Mouse (Mus musculus): ENCODE data around the gene Cdh22. TPM values are rescaled to one million over a fixed set of nuclear protein-coding genes. Genes with fewer than 3 reads are reported as not detected.

Cdh22 gene
- polyA plus RNA-seq, 1 experiment from 2014 or later, result 12.4 TPM

GRCm38 (mm10) chr2:165271326-165271725 is 36.7 kb upstream of the Cdh22 start:
- ATAC-seq (ENCODE audit: low FRiP score), result no peak
- Histone ChIP-seq H3K36me3 (replicated peaks; ENCODE audit: control insufficient read depth, insufficient read depth) (no peaks in the 10 kb centered on the region), H3K27me3 (ENCODE audit: control insufficient read depth, insufficient read depth, low read length) (0 out of 2 replicates have a peak, but pooled peaks cover 4% of the 10 kb centered on the region), H3K27ac (no peak overlapping the region), H3K4me3 (replicated peaks; ENCODE audit: low read length) (no peak overlapping the region), H3K9me3 (ENCODE audit: control insufficient read depth, low read length) (no peaks in the 10 kb centered on the region), H3K4me1 (replicated peaks; ENCODE audit: control insufficient read depth, insufficient read depth, low read length) (peaks cover 51% of the 10 kb centered on the region), H3K4me2 (replicated peaks) (no peak overlapping the region), H3K9ac (no peak overlapping the region)
- no peak for DNase-seq (ENCODE audit: low spot score)
- 7% methylated on average over 8 of the region's 8 CpGs for WGBS

- Histone ChIP-seq H3K36me3 (replicated peaks; ENCODE audit: control insufficient read depth, insufficient read depth) (no peaks in the 10 kb centered on the region), H3K4me1 (replicated peaks; ENCODE audit: control insufficient read depth, insufficient read depth, low read length) (peaks cover 55% of the 10 kb centered on the region), H3K27ac (peak overlapping the region; percentile 15; the same call in 1 of the 2 replicates), H3K4me3 (replicated peaks; ENCODE audit: low read length) (no peak overlapping the region), H3K27me3 (ENCODE audit: control insufficient read depth, insufficient read depth, low read length) (0 out of 2 replicates have a peak, but pooled peaks cover 4% of the 10 kb centered on the region), H3K9ac (no peak overlapping the region), H3K9me3 (ENCODE audit: control insufficient read depth, low read length) (no peaks in the 10 kb centered on the region), H3K4me2 (replicated peaks) (no peak overlapping the region)
- DNase-seq (ENCODE audit: low spot score), result no peak
- no peak for ATAC-seq (ENCODE audit: low FRiP score)
- WGBS, result 50% methylated on average over 7 of the region's 7 CpGs
Observed at GRCm38 (mm10) chr2:165270858-165271257, 36.2 kb upstream of the Cdh22 start.

- Histone ChIP-seq H3K9me3 (ENCODE audit: control insufficient read depth, low read length) (no peaks in the 10 kb centered on the region), H3K4me2 (replicated peaks) (no peak overlapping the region), H3K36me3 (replicated peaks; ENCODE audit: control insufficient read depth, insufficient read depth) (no peaks in the 10 kb centered on the region), H3K4me3 (replicated peaks; ENCODE audit: low read length) (no peak overlapping the region), H3K27me3 (ENCODE audit: control insufficient read depth, insufficient read depth, low read length) (0 out of 2 replicates have a peak, but pooled peaks cover 4% of the 10 kb centered on the region), H3K9ac (no peak overlapping the region), H3K4me1 (replicated peaks; ENCODE audit: control insufficient read depth, insufficient read depth, low read length) (peaks cover 38% of the 10 kb centered on the region), H3K27ac (no peak overlapping the region)
- DNase-seq (ENCODE audit: low spot score), result no peak
- WGBS, result 4% methylated on average over 12 of the region's 12 CpGs
- no peak for ATAC-seq (ENCODE audit: low FRiP score)
Observed at GRCm38 (mm10) chr2:165266739-165267138, 32.1 kb upstream of the Cdh22 start.

GRCm38 (mm10) chr2:165263861-165264260 is 29.2 kb upstream of the Cdh22 start:
- Histone ChIP-seq H3K9ac (no peak overlapping the region), H3K4me2 (replicated peaks) (no peak overlapping the region), H3K4me1 (replicated peaks; ENCODE audit: control insufficient read depth, insufficient read depth, low read length) (peaks cover 28% of the 10 kb centered on the region), H3K4me3 (replicated peaks; ENCODE audit: low read length) (no peak overlapping the region), H3K27ac (no peak overlapping the region), H3K36me3 (replicated peaks; ENCODE audit: control insufficient read depth, insufficient read depth) (no peaks in the 10 kb centered on the region), H3K27me3 (ENCODE audit: control insufficient read depth, insufficient read depth, low read length) (0 out of 2 replicates have a peak, but pooled peaks cover 4% of the 10 kb centered on the region), H3K9me3 (ENCODE audit: control insufficient read depth, low read length) (no peaks in the 10 kb centered on the region)
- WGBS, result 40% methylated on average over 7 of the region's 7 CpGs
- DNase-seq (ENCODE audit: low spot score) (no peak), ATAC-seq (ENCODE audit: low FRiP score) (0 out of 2 replicates have a peak, but pooled peaks have one; percentile 40)

- Histone ChIP-seq H3K4me3 (replicated peaks; ENCODE audit: low read length) (no peak overlapping the region), H3K27me3 (ENCODE audit: control insufficient read depth, insufficient read depth, low read length) (no peaks in the 10 kb centered on the region), H3K9me3 (ENCODE audit: control insufficient read depth, low read length) (no peaks in the 10 kb centered on the region), H3K27ac (no peak overlapping the region), H3K36me3 (replicated peaks; ENCODE audit: control insufficient read depth, insufficient read depth) (no peaks in the 10 kb centered on the region), H3K4me1 (replicated peaks; ENCODE audit: control insufficient read depth, insufficient read depth, low read length) (peaks cover 39% of the 10 kb centered on the region), H3K9ac (no peak overlapping the region), H3K4me2 (replicated peaks) (no peak overlapping the region)
- DNase-seq (ENCODE audit: low spot score) (no peak), ATAC-seq (ENCODE audit: low FRiP score) (no peak)
- 65% methylated on average over 18 of the region's 18 CpGs for WGBS
Observed at GRCm38 (mm10) chr2:165262274-165262990, 27.8 kb upstream of the Cdh22 start.

- H3K9me3 ChIP-seq (ENCODE audit: control insufficient read depth, low read length), result no peaks in the 10 kb centered on the region
- ATAC-seq (ENCODE audit: low FRiP score) (no peak), DNase-seq (ENCODE audit: low spot score) (no peak)
- H3K4me3 ChIP-seq (replicated peaks; ENCODE audit: low read length), result no peak overlapping the region
- 67% methylated on average over 8 of the region's 8 CpGs for WGBS
- no peaks in the 10 kb centered on the region for H3K36me3 ChIP-seq (replicated peaks; ENCODE audit: control insufficient read depth, insufficient read depth)
- H3K4me1 ChIP-seq (replicated peaks; ENCODE audit: control insufficient read depth, insufficient read depth, low read length), result peaks cover 23% of the 10 kb centered on the region
- H3K27me3 ChIP-seq (ENCODE audit: control insufficient read depth, insufficient read depth, low read length), result peaks cover 3% of the 10 kb centered on the region; the same call in 1 of the 2 replicates
- no peak overlapping the region for H3K9ac ChIP-seq
- H3K27ac ChIP-seq, result no peak overlapping the region
- no peak overlapping the region for H3K4me2 ChIP-seq (replicated peaks)
Observed at GRCm38 (mm10) chr2:165259859-165260258, 25.2 kb upstream of the Cdh22 start.

GRCm38 (mm10) chr2:165258321-165258720 is 23.7 kb upstream of the Cdh22 start:
- peaks cover 3% of the 10 kb centered on the region; the same call in 1 of the 2 replicates for H3K27me3 ChIP-seq (ENCODE audit: control insufficient read depth, insufficient read depth, low read length)

GRCm38 (mm10) chr2:165257151-165257834 is 22.6 kb upstream of the Cdh22 start:
- H3K27ac ChIP-seq, result no peak overlapping the region
- no peaks in the 10 kb centered on the region for H3K9me3 ChIP-seq (ENCODE audit: control insufficient read depth, low read length)
- no peak overlapping the region for H3K9ac ChIP-seq
- no peak overlapping the region for H3K4me3 ChIP-seq (replicated peaks; ENCODE audit: low read length)
- no peaks in the 10 kb centered on the region for H3K36me3 ChIP-seq (replicated peaks; ENCODE audit: control insufficient read depth, insufficient read depth)
- H3K4me1 ChIP-seq (replicated peaks; ENCODE audit: control insufficient read depth, insufficient read depth, low read length), result peaks cover 30% of the 10 kb centered on the region
- no peak for ATAC-seq (ENCODE audit: low FRiP score)
- peaks cover 11% of the 10 kb centered on the region for H3K27me3 ChIP-seq (ENCODE audit: control insufficient read depth, insufficient read depth, low read length)
- DNase-seq (ENCODE audit: low spot score), result no peak
- no peak overlapping the region for H3K4me2 ChIP-seq (replicated peaks)
- WGBS, result 29% methylated on average over 11 of the region's 11 CpGs

More at GRCm38 (mm10) chr2:165258321-165258720, 23.7 kb upstream of the Cdh22 start:
- H3K4me2 ChIP-seq (replicated peaks), result no peak overlapping the region
- peaks cover 25% of the 10 kb centered on the region for H3K4me1 ChIP-seq (replicated peaks; ENCODE audit: control insufficient read depth, insufficient read depth, low read length)
- no peak overlapping the region for H3K9ac ChIP-seq
- no peak overlapping the region for H3K4me3 ChIP-seq (replicated peaks; ENCODE audit: low read length)
- WGBS, result 67% methylated on average over 6 of the region's 6 CpGs
- no peaks in the 10 kb centered on the region for H3K9me3 ChIP-seq (ENCODE audit: control insufficient read depth, low read length)
- H3K36me3 ChIP-seq (replicated peaks; ENCODE audit: control insufficient read depth, insufficient read depth), result no peaks in the 10 kb centered on the region
- ATAC-seq (ENCODE audit: low FRiP score) (no peak), DNase-seq (ENCODE audit: low spot score) (no peak)
- H3K27ac ChIP-seq, result no peak overlapping the region

GRCm38 (mm10) chr2:165256213-165256612 is 21.6 kb upstream of the Cdh22 start:
- ATAC-seq (ENCODE audit: low FRiP score) (no peak), DNase-seq (ENCODE audit: low spot score) (no peak)
- Histone ChIP-seq H3K9me3 (ENCODE audit: control insufficient read depth, low read length) (no peaks in the 10 kb centered on the region), H3K36me3 (replicated peaks; ENCODE audit: control insufficient read depth, insufficient read depth) (no peaks in the 10 kb centered on the region), H3K4me1 (replicated peaks; ENCODE audit: control insufficient read depth, insufficient read depth, low read length) (peaks cover 30% of the 10 kb centered on the region), H3K4me2 (replicated peaks) (no peak overlapping the region), H3K27me3 (ENCODE audit: control insufficient read depth, insufficient read depth, low read length) (peaks cover 11% of the 10 kb centered on the region), H3K9ac (no peak overlapping the region), H3K27ac (no peak overlapping the region), H3K4me3 (replicated peaks; ENCODE audit: low read length) (no peak overlapping the region)
- WGBS, result 74% methylated on average over 10 of the region's 10 CpGs

Data from hindbrain, embryonic 14.5 days (tissue).